Mouse (Mus musculus) kidney, postnatal 25 days (tissue): ENCODE measurements around the gene Trim62.
A peak's percentile ranks its signal among the peaks of the same experiment; 100 is the strongest.

Source experiments
- DNase-seq, 2 experiments: peaks; one replicate each; pipeline ENCODE4 v3.0.0; 2021; ENCODE audit warnings: mixed read lengths in 2 of 2

Trim62 gene

GRCm38 (mm10) chr4:128886571-128886970 lies 3.2 kb downstream of the Trim62 start:
- no peak for DNase-seq

GRCm38 (mm10) chr4:128887026-128887425 lies 3.6 kb downstream of the Trim62 start:
- no peak for DNase-seq

GRCm38 (mm10) chr4:128887641-128888091 lies 4.3 kb downstream of the Trim62 start:
- DNase-seq: no peak

- no peak for DNase-seq
These were observed 5.1 kb downstream of the Trim62 start for GRCm38 (mm10) chr4:128888436-128888990.

- DNase-seq: peak in 1 of 2 experiments; percentile 53
These were observed 6.6 kb downstream of the Trim62 start for GRCm38 (mm10) chr4:128889752-128890630.

GRCm38 (mm10) chr4:128891157-128891556 lies 7.8 kb downstream of the Trim62 start:
- peak; percentile 68 to 89 for DNase-seq

- DNase-seq: no peak
These were observed 8.4 kb downstream of the Trim62 start for GRCm38 (mm10) chr4:128891746-128892145.

- DNase-seq: no peak
These were observed 8.8 kb downstream of the Trim62 start for GRCm38 (mm10) chr4:128892188-128892587.

- DNase-seq: no peak
These were observed 10.7 kb downstream of the Trim62 start for GRCm38 (mm10) chr4:128894112-128894511.

- DNase-seq: peak in 1 of 2 experiments; percentile 22
These were observed 12.5 kb downstream of the Trim62 start for GRCm38 (mm10) chr4:128895841-128896240.

- DNase-seq: no peak
These were observed 13.3 kb downstream of the Trim62 start for GRCm38 (mm10) chr4:128896667-128897066.

GRCm38 (mm10) chr4:128897911-128898421 lies 14.6 kb downstream of the Trim62 start:
- peak; percentile 63 to 83 for DNase-seq

GRCm38 (mm10) chr4:128899332-128899731 lies 16.0 kb downstream of the Trim62 start:
- peak; percentile 89 to 90 for DNase-seq

- DNase-seq: no peak
These were observed 17.1 kb downstream of the Trim62 start for GRCm38 (mm10) chr4:128900484-128900883.

- DNase-seq: no peak
These were observed 19.0 kb downstream of the Trim62 start for GRCm38 (mm10) chr4:128902390-128902789.

GRCm38 (mm10) chr4:128904035-128904800 lies 20.8 kb downstream of the Trim62 start:
- DNase-seq: no peak

GRCm38 (mm10) chr4:128905251-128905650 lies 21.9 kb downstream of the Trim62 start:
- DNase-seq: no peak

- DNase-seq: no peak
These were observed 23.4 kb downstream of the Trim62 start for GRCm38 (mm10) chr4:128906757-128907156.

- no peak for DNase-seq
These were observed 24.0 kb downstream of the Trim62 start for GRCm38 (mm10) chr4:128907238-128907968.

- DNase-seq: peak in 1 of 2 experiments; percentile 53
These were observed 25.4 kb downstream of the Trim62 start for GRCm38 (mm10) chr4:128908586-128909377.

GRCm38 (mm10) chr4:128909378-128909831 lies 26.0 kb downstream of the Trim62 start:
- no peak for DNase-seq
